Mouse (Mus musculus): ENCODE measurements around the gene Ssbp3. TPM values are rescaled to one million over a fixed set of nuclear protein-coding genes. Genes with fewer than 3 reads are reported as not detected.

Ssbp3 gene
- total RNA-seq, 1 experiment, result 42.6 TPM

- TF ChIP-seq HCFC1 (IDR thresholded peaks at IDR 0.05; ENCODE audit: borderline replicate concordance, insufficient read depth, low read length), result no peak
- TF ChIP-seq MAFK (IDR thresholded peaks at IDR 0.05; ENCODE audit: insufficient read depth, low read depth, low read length), result no peak
- TF ChIP-seq ZNF384 (IDR thresholded peaks at IDR 0.05; ENCODE audit: low read depth, low read length), result no peak
- no peak for TF ChIP-seq CHD2 (IDR thresholded peaks at IDR 0.05; ENCODE audit: low read depth, low read length)
- TF ChIP-seq ZC3H11A (IDR thresholded peaks at IDR 0.05; ENCODE audit: borderline replicate concordance, low read depth, low read length), result no peak
- Histone ChIP-seq H3K9me3 (ENCODE audit: control insufficient read depth, insufficient read depth, low read depth, low read length) (no peaks in the 10 kb centered on the region), H3K4me1 (ENCODE audit: control insufficient read depth in 2 of 2, insufficient read depth in 2 of 2, low read length in 2 of 2, poor library complexity in 1 of 2) (peaks cover 1 to 15% of the 10 kb centered on the region in 2 experiments; a peak in 3 of 4 replicates), H3K9ac (ENCODE audit: insufficient read depth, low read depth, low read length, poor library complexity, severe bottlenecking) (no peak overlapping the region), H3K4me3 (ENCODE audit: insufficient read depth in 1 of 2, low read depth in 1 of 2, low read length in 2 of 2, poor library complexity in 1 of 2, severe bottlenecking in 1 of 2) (no peak overlapping the region), H3K27ac (ENCODE audit: insufficient read depth, low read depth, low read length, poor library complexity, severe bottlenecking) (no peak overlapping the region), H3K36me3 (ENCODE audit: control insufficient read depth, insufficient read depth, low read length, poor library complexity, severe bottlenecking) (no peaks in the 10 kb centered on the region)
- in situ Hi-C loops (cut with MboI; ENCODE audit: low sequenced_read_pairs in 2 of 2, unreplicated experiment in 2 of 2), result no loop called here
- no peak for DNase-seq (ENCODE audit: low read depth, low spot score)
These were observed 185.5 kb downstream of the Ssbp3 start for GRCm38 (mm10) chr4:107096043-107096442.

- Histone ChIP-seq H3K4me3 (ENCODE audit: insufficient read depth in 1 of 2, low read depth in 1 of 2, low read length in 2 of 2, poor library complexity in 1 of 2, severe bottlenecking in 1 of 2) (0 out of 4 replicates have a peak within 1 kb of the TSS, but pooled peaks of 1 of the 2 experiments have one; percentile 3), H3K9me3 (ENCODE audit: control insufficient read depth, insufficient read depth, low read depth, low read length) (no peaks in the 10 kb centered on the region), H3K36me3 (ENCODE audit: control insufficient read depth, insufficient read depth, low read length, poor library complexity, severe bottlenecking) (no peaks in the 10 kb centered on the region), H3K4me1 (ENCODE audit: control insufficient read depth in 2 of 2, insufficient read depth in 2 of 2, low read length in 2 of 2, poor library complexity in 1 of 2) (peaks cover 1 to 15% of the 10 kb centered on the region in 2 experiments; a peak in 3 of 4 replicates), H3K9ac (ENCODE audit: insufficient read depth, low read depth, low read length, poor library complexity, severe bottlenecking) (peak within 1 kb of the TSS; percentile 8; the same call in 1 of the 2 replicates), H3K27ac (ENCODE audit: insufficient read depth, low read depth, low read length, poor library complexity, severe bottlenecking) (no peak within 1 kb of the TSS)
- in situ Hi-C loops (cut with MboI; ENCODE audit: low sequenced_read_pairs in 2 of 2, unreplicated experiment in 2 of 2), result no loop called here
- no peak for TF ChIP-seq ZC3H11A (IDR thresholded peaks at IDR 0.05; ENCODE audit: borderline replicate concordance, low read depth, low read length)
- TF ChIP-seq ZNF384 (IDR thresholded peaks at IDR 0.05; ENCODE audit: low read depth, low read length), result no peak
- no peak for TF ChIP-seq HCFC1 (IDR thresholded peaks at IDR 0.05; ENCODE audit: borderline replicate concordance, insufficient read depth, low read length)
- TF ChIP-seq MAFK (IDR thresholded peaks at IDR 0.05; ENCODE audit: insufficient read depth, low read depth, low read length), result no peak
- TF ChIP-seq CHD2 (IDR thresholded peaks at IDR 0.05; ENCODE audit: low read depth, low read length), result no peak
- DNase-seq (ENCODE audit: low read depth, low spot score), result no peak
These were observed 186.4 kb downstream of the Ssbp3 start, which contains the start of gene Cdcp2 for GRCm38 (mm10) chr4:107096841-107097373. TSS of gene Cdcp2 (plus strand) at chr4:107096891.

- no peak overlapping the region for H3K27ac ChIP-seq (ENCODE audit: insufficient read depth, low read depth, low read length, poor library complexity, severe bottlenecking)
- no peaks in the 10 kb centered on the region for H3K36me3 ChIP-seq (ENCODE audit: control insufficient read depth, insufficient read depth, low read length, poor library complexity, severe bottlenecking)
- peak overlapping the region; percentile 8; the same call in 1 of the 2 replicates for H3K9ac ChIP-seq (ENCODE audit: insufficient read depth, low read depth, low read length, poor library complexity, severe bottlenecking)
- H3K4me3 ChIP-seq (ENCODE audit: insufficient read depth in 1 of 2, low read depth in 1 of 2, low read length in 2 of 2, poor library complexity in 1 of 2, severe bottlenecking in 1 of 2), result 0 out of 4 replicates have a peak overlapping the region, but pooled peaks of 1 of the 2 experiments have one; percentile 3
- TF ChIP-seq MAFK (IDR thresholded peaks at IDR 0.05; ENCODE audit: insufficient read depth, low read depth, low read length), result no peak
- peak; percentile 42; the same call in 1 of the 2 replicates for TF ChIP-seq ZNF384 (IDR thresholded peaks at IDR 0.05; ENCODE audit: low read depth, low read length)
- H3K9me3 ChIP-seq (ENCODE audit: control insufficient read depth, insufficient read depth, low read depth, low read length), result no peaks in the 10 kb centered on the region
- peaks cover 1 to 15% of the 10 kb centered on the region in 2 experiments; a peak in 3 of 4 replicates for H3K4me1 ChIP-seq (ENCODE audit: control insufficient read depth in 2 of 2, insufficient read depth in 2 of 2, low read length in 2 of 2, poor library complexity in 1 of 2)
- in situ Hi-C loops (cut with MboI; ENCODE audit: low sequenced_read_pairs in 2 of 2, unreplicated experiment in 2 of 2), result no loop called here
- no peak for DNase-seq (ENCODE audit: low read depth, low spot score)
These were observed 187.4 kb downstream of the Ssbp3 start for GRCm38 (mm10) chr4:107097871-107098270.

DNA sequence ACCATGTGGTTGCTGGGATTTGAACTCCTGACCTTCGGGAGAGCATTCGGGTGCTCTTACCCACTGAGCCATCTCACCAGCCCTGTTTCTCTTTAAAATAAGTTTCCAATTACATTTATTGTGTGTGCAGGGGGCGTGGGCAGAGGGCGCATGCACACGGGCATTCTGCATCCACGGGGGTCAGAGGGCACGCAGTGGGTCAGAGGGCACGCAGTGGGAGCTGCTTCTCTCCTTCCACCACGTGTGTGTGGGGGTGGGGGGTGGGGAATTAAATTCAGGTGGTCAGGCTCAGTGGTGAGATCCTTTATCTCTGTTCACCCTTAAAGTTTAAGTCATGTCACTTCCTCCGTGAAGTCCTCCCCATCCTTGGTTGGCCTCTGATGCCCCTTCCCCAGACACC, 187.9 kb downstream of the Ssbp3 start:
- no peak for DNase-seq (ENCODE audit: low read depth, low spot score)
- peaks cover 1 to 15% of the 10 kb centered on the region in 2 experiments; a peak in 3 of 4 replicates for H3K4me1 ChIP-seq (ENCODE audit: control insufficient read depth in 2 of 2, insufficient read depth in 2 of 2, low read length in 2 of 2, poor library complexity in 1 of 2)
- TF ChIP-seq MAFK (IDR thresholded peaks at IDR 0.05; ENCODE audit: insufficient read depth, low read depth, low read length) (no peak), ZC3H11A (IDR thresholded peaks at IDR 0.05; ENCODE audit: borderline replicate concordance, low read depth, low read length) (no peak), ZNF384 (IDR thresholded peaks at IDR 0.05; ENCODE audit: low read depth, low read length) (no peak; the same call in 1 of the 2 replicates), HCFC1 (IDR thresholded peaks at IDR 0.05; ENCODE audit: borderline replicate concordance, insufficient read depth, low read length) (no peak)
- no peaks in the 10 kb centered on the region for H3K36me3 ChIP-seq (ENCODE audit: control insufficient read depth, insufficient read depth, low read length, poor library complexity, severe bottlenecking)
- no peak overlapping the region for H3K4me3 ChIP-seq (ENCODE audit: insufficient read depth in 1 of 2, low read depth in 1 of 2, low read length in 2 of 2, poor library complexity in 1 of 2, severe bottlenecking in 1 of 2)
- no peak overlapping the region for H3K9ac ChIP-seq (ENCODE audit: insufficient read depth, low read depth, low read length, poor library complexity, severe bottlenecking)
- in situ Hi-C loops (cut with MboI; ENCODE audit: low sequenced_read_pairs in 2 of 2, unreplicated experiment in 2 of 2), result no loop called here
- no peaks in the 10 kb centered on the region for H3K9me3 ChIP-seq (ENCODE audit: control insufficient read depth, insufficient read depth, low read depth, low read length)
- H3K27ac ChIP-seq (ENCODE audit: insufficient read depth, low read depth, low read length, poor library complexity, severe bottlenecking), result no peak overlapping the region

Data from ES-E14 (cell line).